Mouse (Mus musculus) gastrocnemius, postnatal 36 days (tissue): ENCODE results near the gene Fcna. TPM values are rescaled to one million over a fixed set of nuclear protein-coding genes. Genes with fewer than 3 reads are reported as not detected.

ENCODE experiments used
- DNase-seq, 2 experiments: peaks; one replicate each; pipeline ENCODE4 v3.0.0; 2022
- intact Hi-C: fragments of 180-260 bp; cut with DNase I; formaldehyde crosslinking; loops from one replicate; pipeline ENCODE4 v1.15.1; 2025
- total RNA-seq, 2 experiments: library from RNA; stranded (reverse); gene quantifications; 2 replicates each; pipeline ENCODE4 v1.2.3; 2021

Gene Fcna
- total RNA-seq, 2 experiments from 2014 or later, result 2.3 to 3.3 TPM

DNA sequence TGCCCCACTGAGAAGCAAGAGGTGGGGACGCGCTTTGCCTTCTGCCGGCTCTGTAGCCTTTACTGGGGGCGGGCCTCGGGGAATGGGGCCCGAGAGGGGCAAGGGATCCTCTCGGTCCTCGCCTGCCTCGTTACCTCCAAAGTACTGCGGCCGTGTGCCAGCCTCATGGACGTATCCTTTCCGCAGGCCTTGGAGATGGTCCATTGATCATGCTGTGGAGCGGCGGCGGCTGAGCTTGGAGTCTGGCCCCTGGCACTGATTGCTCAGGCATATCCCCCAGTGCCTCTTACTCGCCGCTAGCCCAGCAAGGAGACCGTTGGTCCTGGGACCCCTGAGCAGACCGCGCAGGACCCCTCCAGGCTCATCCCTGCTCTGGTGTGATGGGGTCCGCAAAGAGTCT lies 11.4 kb downstream of the Fcna start:
- intact Hi-C loops, result no loop called here
- no peak for DNase-seq

DNA sequence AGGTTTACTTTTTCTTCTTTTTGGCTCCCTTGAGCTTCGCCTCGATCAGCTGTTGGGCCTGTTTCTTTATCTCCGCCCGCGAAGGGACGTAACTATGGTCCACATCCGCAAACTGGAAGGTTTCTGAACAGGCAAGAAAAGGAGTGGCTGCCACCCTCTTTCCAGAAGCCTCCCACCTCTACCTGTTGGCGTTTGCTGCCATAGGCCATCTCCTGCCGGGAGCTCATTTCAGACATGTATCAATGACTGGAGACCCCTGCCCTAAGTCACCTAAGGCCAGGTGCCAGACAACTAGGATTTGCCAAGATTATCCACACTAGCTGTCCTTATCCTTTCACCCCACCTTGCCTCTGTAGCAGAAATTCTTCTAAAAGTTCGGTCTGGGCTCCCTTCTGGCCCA lies 19.2 kb downstream of the Fcna start:
- DNase-seq, result no peak
- intact Hi-C loops, result no loop called here

DNA sequence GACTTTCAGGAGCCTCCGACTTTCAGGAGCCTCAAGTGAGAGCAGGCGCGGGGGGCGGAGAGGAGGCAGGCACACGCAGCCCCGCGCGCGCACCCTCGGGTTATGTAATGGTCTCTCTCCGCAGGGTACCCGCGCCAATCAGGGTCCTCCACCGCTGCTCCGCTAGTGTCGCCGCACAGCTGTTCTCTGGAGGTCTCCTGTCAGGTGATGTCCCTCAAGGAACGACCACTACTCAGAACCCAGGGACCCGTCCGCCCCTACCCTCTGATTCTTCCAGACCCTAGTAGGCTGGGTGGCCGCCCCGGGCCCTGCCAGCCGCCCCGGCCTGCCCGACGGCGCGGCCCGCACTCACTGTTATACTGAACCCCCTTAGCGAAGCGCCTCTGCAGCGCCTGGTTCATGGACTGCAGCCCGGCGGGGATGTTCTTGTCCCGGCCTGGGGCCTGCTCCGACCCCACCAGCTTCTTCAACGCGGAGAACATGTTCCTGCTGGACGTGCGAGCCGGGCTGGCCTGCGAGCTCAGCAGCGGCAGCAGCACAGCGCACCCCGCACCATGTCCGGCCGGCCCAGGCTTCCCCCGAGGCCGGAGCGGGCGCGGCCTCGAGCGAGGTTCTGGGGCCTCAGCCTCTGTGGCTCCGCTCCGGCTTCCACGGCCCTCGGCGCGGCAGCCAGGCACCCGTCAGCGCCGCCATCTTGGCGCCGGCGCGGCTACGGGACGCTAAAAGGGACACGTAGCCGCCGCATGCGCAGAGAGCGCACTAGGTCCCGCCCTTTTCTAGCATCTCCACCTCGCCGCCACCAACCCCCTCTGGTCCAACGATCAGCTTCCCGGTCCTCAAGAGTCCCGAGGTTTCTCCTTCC lies 19.8 kb downstream of the Fcna start, which contains the start of gene Rabl6:
TSS of gene Rabl6 (minus strand) at position 761 of the 862 bp plus-strand sequence.
- DNase-seq, result peak; percentile 86 to 88
- intact Hi-C loops, result no loop called here

DNA sequence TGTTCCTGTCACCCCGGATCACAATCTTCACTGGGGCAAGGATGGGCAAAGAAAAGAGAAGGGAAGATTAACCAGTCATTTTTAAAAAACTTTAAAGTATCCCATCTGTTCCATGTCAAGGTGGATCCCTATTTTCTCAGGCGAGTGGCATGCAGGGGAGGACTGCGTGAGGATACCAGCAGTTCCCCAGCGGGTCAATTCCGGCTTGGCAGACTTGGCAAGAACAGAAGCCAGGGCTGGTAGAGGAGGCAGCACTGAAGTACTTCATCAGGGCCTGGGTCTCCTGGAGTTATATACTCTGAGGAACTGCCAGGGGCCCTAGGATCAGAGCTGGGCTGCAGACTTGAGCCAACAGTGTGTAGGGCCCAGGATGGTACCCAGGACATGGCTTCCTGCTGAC lies 25.3 kb downstream of the Fcna start:
- intact Hi-C loops, result no loop called here
- DNase-seq, result no peak

DNA sequence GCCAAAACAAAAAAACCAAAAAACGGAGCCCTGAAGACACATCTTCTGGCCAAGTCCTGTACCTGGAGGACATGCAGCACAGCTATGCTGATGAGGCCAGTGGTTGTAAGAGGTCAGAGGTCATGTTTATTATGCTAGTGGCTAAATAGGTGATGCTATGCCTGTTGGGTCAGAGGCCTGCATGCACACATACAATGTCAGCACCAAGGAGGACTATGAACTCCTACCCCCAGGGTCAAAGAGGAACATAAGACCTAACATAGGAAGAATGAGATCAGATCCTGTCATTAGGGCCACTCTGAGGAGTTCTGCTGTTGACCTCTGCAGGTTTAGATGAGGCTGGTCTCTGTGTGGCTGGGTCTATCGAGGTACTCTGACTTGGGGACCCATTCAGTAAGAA lies 27.8 kb downstream of the Fcna start:
- intact Hi-C loops, result no loop called here
- no peak for DNase-seq

DNA sequence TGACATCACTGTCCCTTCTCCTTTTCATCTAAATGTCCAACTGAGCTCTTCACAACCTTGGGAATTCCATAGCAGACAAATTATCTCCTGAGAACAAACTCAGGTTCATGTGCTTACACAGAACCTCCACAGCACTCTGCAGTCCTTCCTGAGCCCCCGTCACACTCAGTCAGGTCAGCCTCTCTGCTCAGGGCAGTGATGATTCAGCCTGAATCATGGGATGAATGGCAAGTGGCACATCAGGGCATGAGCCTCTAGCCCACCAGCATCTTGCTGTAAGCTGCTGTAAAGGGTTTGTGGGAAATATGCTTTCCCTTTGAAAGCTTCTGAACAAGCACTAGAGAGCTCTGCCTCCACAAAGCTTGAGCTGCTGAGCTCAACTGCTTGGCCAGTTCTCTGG lies 29.1 kb downstream of the Fcna start:
- intact Hi-C loops, result no loop called here
- no peak for DNase-seq

DNA sequence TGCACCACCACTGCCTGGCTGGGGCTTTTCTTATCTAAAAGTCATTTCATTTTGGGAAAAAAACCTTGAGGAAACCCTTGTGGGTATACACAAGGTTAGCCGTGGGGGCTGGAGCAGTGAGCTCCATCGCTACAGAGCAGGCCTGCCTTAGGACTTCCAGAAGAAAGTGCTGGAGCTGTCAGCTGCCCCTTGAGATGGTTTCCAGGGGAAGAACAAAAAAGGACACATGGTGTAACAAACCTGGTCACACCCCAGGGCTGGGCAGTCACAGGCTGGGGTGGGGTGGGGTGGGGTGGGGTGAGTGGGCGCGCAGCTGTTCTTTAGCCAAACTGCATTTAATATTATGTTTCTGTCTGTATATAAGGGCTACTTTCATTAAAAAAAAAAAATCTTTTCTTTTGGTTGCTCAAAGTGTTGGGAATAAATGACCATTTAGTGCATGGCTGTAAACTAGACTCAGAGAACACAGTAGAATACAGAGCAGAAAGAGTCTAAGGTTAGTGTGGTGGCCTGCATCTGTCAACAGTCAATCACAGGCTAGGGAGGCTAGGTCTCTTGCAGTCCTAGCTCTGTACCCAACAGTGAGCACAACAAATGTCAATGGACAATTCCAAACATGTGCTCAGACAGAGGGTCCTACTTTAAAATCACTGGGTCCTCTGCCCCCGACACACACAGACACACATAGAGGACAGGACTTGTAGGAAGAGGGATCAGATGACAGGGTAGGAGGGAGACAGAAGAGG lies 30.9 kb downstream of the Fcna start:
- intact Hi-C loops, result no loop called here
- DNase-seq, result no peak

DNA sequence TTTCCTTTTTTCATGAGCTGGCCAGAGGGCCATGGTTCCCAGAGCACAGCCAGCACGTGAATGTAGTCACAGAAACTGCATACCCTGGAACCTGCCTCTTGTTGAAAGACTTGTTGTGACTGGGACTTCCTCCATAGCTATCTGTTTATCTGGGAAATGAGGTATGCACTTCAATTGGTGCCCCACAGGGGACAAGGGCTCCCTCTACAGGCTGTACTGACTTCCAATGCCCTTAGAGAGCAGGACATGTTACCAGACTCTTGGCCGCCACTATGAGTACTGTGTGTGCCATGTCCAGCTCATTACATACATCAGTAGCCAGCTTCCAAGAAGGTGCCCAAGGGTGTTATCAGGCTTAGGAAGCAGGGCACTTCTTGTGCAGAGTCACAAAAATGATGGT lies 36.0 kb downstream of the Fcna start:
- intact Hi-C loops, result no loop called here
- DNase-seq, result no peak

DNA sequence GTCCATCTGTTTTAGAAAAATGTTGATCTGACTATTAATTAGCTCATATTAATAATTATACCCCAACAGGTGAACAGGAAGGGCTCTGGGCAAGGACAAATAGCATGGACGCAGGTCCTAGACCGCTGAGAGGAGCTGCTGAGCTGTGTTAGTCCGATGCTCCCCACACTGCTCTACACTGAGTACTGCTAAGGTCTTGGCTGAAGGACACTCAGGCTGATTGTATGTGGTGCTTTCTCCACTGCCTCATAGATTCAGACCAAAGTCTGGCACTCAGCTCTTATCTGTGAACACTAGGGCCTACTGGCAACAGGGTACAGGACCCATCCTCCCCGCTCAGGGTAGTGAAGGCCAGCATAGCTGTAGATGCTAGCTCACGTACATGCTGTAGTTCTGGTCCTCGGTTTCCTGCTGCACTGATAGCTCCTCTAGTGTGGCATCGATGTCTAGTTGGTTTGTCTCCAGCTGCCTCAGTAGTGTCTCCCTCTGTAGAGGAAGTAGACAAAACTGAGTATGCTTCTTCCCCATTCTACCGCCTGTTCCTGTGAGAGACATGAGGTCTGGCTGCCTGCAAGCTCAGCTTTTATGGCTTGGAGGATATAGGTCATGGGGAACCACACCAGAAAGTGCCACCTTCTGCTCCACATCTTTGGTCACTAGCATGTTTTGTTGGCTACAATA lies 39.5 kb downstream of the Fcna start:
- DNase-seq, result no peak
- intact Hi-C loops, result no loop called here

DNA sequence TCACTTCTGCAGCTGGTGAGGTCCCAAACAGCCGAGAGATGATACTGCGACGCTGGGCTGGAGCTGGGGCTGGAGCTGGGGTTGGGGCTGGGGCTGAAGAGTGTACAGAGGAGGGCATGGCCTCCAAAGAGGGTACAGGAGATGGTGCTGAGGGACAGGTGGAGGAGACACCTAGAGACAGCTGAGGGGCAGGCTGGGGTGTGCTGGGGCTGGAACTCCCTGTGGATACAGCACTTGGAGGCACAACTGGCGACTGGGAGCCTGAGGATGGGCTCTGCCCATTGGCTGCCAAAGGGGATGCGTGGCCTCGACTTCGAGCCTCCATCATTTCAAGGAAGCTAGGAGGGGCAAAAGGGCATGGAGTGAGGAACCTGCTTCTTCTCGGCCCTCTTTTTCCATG lies 40.5 kb downstream of the Fcna start:
- intact Hi-C loops, result no loop called here
- no peak for DNase-seq

DNA sequence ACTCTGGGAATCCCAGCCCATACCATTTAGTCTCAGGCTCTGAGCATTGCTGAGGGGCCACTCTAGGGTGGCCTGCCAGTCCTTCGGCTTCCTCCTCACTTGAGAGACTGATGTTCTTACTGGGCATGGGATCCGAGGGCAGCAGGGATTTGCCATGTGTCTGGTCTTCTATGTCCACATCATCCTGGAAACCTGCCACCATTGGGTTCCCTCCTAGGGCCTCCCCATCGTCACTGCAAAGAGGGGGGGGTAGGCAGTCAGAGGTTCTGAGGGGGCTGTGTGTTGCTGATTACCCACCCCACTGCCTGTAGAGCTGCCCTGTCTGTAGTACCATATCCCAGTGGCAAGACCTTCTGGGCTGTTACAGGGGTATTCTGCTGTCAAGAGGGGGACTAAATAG lies 42.2 kb downstream of the Fcna start:
- intact Hi-C loops, result no loop called here
- no peak for DNase-seq

DNA sequence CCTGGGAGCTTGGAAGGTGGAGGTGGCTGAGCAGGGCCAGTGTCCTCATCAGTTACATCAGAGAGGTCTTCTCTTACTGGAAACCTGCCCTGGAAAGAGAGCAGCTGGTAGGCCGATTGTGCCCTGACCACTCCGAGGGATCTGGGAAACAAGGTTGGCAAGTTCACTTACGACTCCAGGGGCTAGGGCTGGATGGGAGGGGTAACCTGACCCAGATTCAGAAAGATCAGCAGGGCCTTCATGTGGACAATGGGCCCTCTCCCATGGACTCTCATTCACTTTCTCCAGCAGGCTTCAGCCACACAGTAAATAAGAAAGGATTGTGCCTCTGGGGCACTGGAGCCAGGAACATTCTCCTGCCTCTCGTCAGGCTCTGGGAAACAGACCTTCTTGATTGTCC lies 43.0 kb downstream of the Fcna start:
- DNase-seq, result no peak
- intact Hi-C loops, result no loop called here

DNA sequence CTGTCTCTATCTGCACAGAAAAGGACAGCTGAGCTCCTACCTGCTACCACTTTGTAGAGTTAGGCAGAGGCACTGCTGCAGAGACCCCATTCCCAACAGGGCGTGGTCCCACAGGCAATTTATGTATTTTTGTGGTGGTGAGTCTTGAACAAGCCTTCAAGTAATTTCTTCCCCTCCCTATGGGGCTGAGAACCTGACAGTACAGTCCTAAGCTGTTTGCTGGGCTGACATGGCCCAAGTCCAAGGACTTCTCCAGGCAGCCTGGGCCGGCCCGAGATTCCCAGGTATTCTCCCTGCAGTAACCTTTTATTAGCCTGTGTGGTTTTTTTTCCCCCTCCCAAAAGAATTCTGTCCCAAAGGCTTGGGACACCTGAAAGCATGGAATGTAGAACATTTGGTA lies 43.7 kb downstream of the Fcna start:
- intact Hi-C loops, result no loop called here
- DNase-seq, result no peak

DNA sequence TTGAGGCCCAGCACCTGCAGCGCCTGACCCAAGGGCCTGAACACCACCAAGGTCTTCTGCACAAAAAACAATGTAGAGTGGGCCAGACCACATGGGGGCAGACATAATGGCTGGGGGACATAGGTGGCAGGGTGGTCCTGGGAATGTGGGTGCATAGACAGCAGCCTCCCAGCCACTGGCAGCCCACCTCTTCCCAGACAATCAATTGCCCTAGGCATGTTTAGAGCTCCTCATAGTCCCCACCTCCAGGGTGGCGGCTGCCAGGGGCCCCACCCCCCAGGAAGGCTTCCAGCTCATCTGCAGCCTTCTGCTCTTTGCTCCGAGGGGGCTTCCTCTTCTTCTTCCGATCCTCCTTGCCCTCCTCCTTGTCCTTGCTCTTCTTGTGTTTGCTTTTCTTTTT lies 44.3 kb downstream of the Fcna start:
- DNase-seq, result no peak
- intact Hi-C loops, result no loop called here

DNA sequence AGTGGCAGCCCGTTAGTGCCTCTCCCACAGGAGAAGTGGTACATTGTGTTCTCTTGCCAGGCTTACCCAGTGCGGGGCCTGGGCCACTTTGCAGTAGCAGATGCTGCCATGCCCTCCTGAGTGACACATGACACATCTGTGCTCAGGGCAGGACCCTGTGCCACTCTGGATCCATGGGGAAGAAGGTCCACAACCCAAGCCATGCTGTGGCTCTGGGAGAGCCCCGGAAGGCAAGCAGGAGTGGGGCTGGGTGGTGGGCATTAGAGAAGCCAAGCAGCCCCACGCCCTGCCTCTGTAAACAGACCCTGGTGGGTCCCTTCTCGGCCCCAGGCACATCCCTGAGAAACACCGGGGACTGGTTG lies 44.7 kb downstream of the Fcna start:
- no peak for DNase-seq
- intact Hi-C loops, result no loop called here

DNA sequence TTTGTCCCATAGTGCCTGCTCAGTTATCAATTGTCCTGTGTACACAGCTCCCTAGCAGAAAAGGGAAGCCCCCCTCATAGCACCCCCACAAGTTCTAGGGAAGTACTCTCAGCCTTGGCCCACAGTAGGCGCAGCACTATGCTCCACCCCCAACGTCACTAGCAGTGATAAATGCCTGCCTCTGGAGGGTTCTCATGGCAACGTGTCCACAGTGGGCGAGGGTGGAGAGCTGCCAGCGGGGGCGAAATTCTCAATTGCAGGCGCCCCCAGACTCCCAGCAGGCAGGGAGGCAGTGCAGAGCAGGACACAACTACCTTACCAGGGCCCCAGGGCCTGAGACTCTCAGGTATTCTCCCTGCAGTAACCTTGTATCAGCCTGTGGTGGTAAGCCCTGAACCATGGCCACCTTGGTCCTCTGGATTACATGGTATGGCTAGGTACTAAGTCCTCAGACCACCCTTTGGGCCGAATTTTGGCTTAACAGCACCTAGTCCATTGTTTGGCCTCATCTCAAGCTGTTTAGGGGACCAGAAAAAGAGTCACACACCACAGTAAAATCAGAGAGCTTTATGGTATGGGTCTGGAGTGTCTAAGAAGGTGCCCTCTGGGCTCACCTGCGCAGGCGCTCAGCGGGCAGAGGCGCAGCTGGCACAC lies 45.2 kb downstream of the Fcna start:
- DNase-seq, result no peak
- intact Hi-C loops, result no loop called here

DNA sequence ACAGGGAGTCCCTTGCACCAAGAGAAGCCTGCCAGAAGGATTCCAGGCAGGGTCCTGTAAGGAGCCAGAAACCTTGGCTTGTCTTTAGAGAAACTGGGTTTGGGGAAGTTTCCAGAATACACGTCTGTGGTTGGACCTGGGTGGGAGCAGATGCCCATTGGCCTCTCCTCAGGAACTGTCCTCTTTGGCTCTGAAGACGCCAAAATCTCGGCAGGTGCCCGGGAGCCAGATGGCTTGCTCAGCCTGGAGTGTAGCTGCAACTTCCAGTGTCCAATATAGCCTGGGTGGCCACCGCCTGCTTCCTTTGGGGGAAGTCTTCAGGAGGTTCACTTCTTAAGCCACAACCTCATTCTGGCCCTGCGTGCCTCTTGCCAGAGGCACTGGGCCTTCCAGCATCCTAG lies 45.9 kb downstream of the Fcna start:
- no peak for DNase-seq
- intact Hi-C loops, result no loop called here

DNA sequence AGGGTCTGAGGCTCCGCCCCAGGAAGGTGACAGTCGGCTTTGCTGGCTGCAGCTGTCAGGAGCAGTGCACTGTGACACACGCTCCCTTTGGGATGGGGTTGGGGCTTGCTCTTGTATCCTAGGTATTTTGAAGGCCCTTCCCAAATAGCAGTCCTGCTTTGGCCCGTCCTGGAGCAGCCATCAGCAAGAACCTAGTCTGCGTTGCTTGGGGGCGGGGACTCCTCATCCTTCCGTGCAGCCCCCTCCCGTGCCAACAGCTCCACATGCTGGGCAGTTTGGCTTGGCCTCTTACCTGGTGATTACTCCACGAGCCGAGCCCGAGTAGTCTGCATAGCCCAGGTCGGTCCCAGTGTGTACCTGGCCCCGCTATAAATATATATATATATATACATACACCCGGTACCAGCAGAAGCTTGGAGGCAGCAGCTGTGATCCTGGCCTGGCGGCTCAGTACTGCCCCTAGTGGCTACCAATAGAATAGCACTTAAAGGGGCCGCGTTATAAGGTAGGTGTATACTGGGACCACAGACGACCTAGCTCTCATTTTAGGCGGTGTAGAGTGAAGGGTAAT lies 46.5 kb downstream of the Fcna start, which contains the start of gene Ajm1:
TSS of gene Ajm1 (minus strand) at position 464 of the 571 bp plus-strand sequence.
- intact Hi-C loops, result no loop called here
- no peak for DNase-seq

DNA sequence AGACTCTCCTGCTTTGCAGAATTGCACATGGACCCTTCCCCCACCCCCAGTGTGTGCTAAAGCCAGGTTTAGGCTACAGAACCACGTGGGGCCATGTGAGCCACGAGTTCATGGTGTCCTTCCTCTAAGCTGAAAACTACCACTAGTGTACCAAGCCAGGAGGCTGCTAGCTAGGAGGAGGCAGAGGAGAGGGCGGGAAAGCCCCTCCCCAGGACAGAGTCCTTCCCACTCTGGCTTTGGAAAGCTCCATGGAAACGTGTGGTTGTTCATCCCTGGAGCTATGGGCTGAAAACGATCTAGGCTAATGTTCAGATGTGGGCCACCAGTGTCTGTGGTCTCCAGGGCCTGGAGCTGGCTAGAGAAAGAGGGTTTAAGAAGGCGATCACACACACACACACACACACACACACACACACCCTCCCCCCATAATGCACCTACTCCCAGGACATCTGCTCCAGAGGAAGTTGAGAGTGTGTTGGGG lies 47.2 kb downstream of the Fcna start:
- intact Hi-C loops, result no loop called here

DNA sequence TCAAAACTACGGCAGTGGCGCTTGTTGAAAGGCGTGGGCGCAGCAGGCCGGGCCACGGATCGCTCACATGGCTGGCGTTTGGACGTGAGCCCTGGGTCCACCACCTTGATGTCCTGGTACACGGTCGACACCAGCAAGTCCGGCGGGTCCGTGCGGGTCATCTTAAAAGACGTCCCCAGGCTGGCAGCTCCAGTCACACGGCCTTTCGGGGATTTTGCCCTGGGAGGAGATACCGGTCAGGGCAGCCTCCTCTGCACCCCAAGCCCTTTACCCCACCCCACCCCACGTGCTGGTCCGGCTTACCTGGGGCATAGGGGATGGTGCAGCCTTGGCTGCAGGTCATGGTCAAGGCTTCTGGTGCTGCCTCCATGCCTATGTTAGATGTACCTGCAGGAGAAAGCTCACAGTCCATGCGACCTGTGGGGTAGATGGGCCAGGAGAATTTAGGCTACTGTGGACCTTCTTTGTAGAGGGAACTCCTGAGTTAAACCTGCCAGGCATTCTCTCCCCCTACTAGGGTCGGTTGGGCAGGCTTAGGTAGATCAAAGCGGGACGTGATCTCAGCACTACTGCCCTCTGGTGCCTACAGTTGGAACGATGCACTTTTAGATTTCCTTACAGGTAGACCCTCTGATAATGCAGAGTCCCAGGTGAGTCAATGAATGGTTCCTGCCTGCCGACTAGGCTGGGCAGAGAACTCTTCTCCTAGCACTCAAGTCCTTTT lies 47.9 kb downstream of the Fcna start:
- DNase-seq, result no peak
- intact Hi-C loops, result loop anchor here (5.0 kb wide), 1 partner anchor 158 kb away; the partner anchor contains the start of gene Fut7

More for the DNA sequence above, 47.2 kb downstream of the Fcna start:
- no peak for DNase-seq
